Mouse (Mus musculus): ENCODE results near the gene Pced1a. TPM values are rescaled to one million over a fixed set of nuclear protein-coding genes. Genes with fewer than 3 reads are reported as not detected.

The Pced1a gene
- polyA plus RNA-seq, 1 experiment from 2014 or later: 7.1 TPM

DNA sequence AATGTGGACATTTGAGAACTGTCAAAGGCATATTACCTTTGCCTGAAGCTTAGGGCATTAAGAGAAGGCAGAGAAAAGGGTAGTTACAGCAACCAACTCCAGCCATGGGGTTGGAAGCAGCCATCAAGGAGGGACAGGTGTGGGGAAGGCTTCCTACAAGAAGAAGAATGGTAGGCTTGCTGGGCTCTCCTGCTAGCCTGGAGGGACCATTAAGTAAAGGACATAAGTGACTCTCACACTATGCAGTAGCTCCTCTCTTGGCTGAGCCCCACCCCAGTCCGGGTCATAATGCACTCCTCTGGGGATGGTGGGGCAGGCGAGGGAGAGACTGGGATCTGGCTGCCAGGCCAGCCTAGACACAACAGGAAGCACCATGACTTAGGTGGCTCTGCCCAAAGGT lies 18.3 kb downstream of the Pced1a start, which contains the start of gene Tmem239:
Gene Tmem239 (plus strand): TSS at position 301 of the 400 bp plus-strand sequence.
- Histone ChIP-seq H3K27me3 (no peaks in the 10 kb centered on the region), H3K27ac (no peak within 1 kb of the TSS), H3K4me3 (no peak within 1 kb of the TSS), H3K4me2 (no peak within 1 kb of the TSS), H3K36me3 (no peaks in the 10 kb centered on the region), H3K9ac (no peak within 1 kb of the TSS), H3K4me1 (replicated peaks) (peaks cover 4% of the 10 kb centered on the region; the same call in 1 of the 2 replicates), H3K9me3 (replicated peaks) (no peaks in the 10 kb centered on the region)
- WGBS: 86% methylated on average over 2 of the region's 2 CpGs
- ATAC-seq (replicated peaks; ENCODE audit: insufficient number of reproducible peaks, insufficient read depth, low FRiP score, low read depth): no peak

DNA sequence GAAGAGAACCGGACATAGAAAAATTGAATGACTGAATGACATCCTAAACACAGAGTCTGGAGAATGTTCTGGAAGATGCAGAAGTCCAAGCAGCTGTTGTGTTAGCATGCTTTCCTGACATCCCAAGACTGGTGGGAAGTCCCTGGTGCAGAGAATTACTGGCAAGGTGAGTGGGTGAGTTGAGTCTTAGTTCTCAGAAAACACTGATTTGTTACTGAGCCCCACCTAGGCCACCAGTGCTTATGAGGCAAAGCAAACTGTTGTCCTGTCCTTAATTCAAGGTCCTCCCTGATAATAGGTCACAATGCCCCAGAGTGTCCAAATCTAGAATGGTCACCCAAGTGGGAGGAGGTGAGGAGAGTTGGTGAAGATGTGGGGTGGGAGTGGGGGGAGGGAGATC lies 19.6 kb downstream of the Pced1a start, which contains the start of the genes Gm28372 and 1700020A23Rik:
Gene Gm28372 (plus strand): TSS at position 301 of the 400 bp plus-strand sequence.
Gene 1700020A23Rik (plus strand): TSS at position 321 of the 400 bp plus-strand sequence.
- H3K27me3 ChIP-seq: no peaks in the 10 kb centered on the region
- H3K27ac ChIP-seq: no peak within 1 kb of the TSS
- H3K9ac ChIP-seq: no peak within 1 kb of the TSS
- WGBS: 86% methylated on average over 1 of the region's 1 CpGs
- no peak within 1 kb of the TSS for H3K4me3 ChIP-seq
- H3K36me3 ChIP-seq: no peaks in the 10 kb centered on the region
- no peaks in the 10 kb centered on the region for H3K9me3 ChIP-seq (replicated peaks)
- ATAC-seq (replicated peaks; ENCODE audit: insufficient number of reproducible peaks, insufficient read depth, low FRiP score, low read depth): no peak
- peaks cover 4% of the 10 kb centered on the region; the same call in 1 of the 2 replicates for H3K4me1 ChIP-seq (replicated peaks)
- no peak within 1 kb of the TSS for H3K4me2 ChIP-seq

DNA sequence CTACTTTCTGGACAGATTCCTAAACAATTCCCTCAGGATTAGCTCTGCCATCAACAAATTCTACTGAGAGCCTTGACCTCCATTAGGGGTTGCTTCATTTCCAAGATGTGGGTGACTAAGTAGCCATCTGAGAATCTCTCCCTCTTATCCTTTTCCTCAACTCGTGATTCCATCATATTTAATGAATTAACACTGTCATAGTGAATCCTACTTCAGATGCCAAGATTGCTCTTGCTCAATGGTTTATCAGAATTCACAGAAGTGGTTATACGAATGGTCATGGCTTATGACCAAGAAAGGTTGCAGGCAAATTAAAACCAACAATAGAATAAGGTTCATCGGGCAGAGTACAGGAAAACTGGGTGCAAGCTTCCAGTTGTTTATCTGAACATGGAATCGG lies 22.6 kb downstream of the Pced1a start:
- ATAC-seq (replicated peaks; ENCODE audit: insufficient number of reproducible peaks, insufficient read depth, low FRiP score, low read depth): no peak

DNA sequence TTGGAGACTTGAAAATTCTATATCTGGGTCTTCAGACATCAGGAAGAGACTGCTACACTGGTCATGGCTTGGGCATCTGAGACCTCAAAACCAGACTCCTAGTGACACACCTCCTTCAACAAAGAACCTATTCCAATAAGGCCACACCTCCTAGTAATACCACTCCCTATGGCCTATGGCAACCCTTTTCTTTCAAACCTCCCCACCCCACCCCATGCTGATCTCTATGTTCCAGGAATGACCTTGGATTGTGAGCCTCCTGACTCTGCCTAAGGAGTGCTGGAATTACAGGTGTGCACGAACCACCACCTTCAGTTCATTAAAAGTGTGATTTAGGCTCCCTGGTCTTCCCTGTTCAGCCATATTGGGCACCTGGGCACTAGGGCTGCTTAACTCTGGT lies 24.5 kb downstream of the Pced1a start:
- H3K36me3 ChIP-seq: no peaks in the 10 kb centered on the region
- no peak for ATAC-seq (replicated peaks; ENCODE audit: insufficient number of reproducible peaks, insufficient read depth, low FRiP score, low read depth)
- no peak overlapping the region for H3K9ac ChIP-seq
- peaks cover 21% of the 10 kb centered on the region for H3K27me3 ChIP-seq
- no peak overlapping the region for H3K27ac ChIP-seq
- H3K4me1 ChIP-seq (replicated peaks): peaks cover 18% of the 10 kb centered on the region
- no peaks in the 10 kb centered on the region for H3K9me3 ChIP-seq (replicated peaks)
- H3K4me3 ChIP-seq: no peak overlapping the region
- 89% methylated on average over 1 of the region's 1 CpGs for WGBS
- H3K4me2 ChIP-seq: no peak overlapping the region

More for the DNA sequence above, 22.6 kb downstream of the Pced1a start:
- Histone ChIP-seq H3K9ac (no peak overlapping the region), H3K4me2 (no peak overlapping the region), H3K4me3 (no peak overlapping the region), H3K27ac (no peak overlapping the region), H3K36me3 (no peaks in the 10 kb centered on the region), H3K27me3 (peaks cover 15% of the 10 kb centered on the region), H3K4me1 (replicated peaks) (peaks cover 15% of the 10 kb centered on the region), H3K9me3 (replicated peaks) (no peaks in the 10 kb centered on the region)
- WGBS: 71% methylated on average over 4 of the region's 4 CpGs

DNA sequence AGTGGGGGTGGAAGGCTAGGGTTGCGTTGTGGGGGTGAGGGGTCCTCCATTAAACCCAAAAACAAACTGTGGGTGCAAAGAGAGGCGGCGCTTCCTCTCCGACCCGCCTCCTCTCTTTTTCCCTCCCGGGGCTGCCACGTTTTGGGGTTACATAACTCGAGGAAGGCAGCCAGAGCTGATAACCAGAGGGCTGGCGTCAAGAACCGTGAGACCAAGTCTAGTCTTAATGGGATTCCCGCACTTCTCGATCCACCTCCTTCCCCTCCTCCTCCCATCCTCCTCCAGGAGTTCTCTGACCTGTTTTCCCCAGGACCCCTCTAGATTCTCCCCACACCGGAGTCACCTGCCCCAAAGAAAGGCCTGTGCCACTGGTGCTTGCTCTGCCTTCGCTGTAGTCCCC lies 26.4 kb downstream of the Pced1a start:
- WGBS: 12% methylated on average over 14 of the region's 14 CpGs
- Histone ChIP-seq H3K27ac (no peak overlapping the region), H3K36me3 (no peaks in the 10 kb centered on the region), H3K4me1 (replicated peaks) (peaks cover 18% of the 10 kb centered on the region), H3K27me3 (peaks cover 21% of the 10 kb centered on the region), H3K9me3 (replicated peaks) (no peaks in the 10 kb centered on the region), H3K4me2 (peak overlapping the region; percentile 98), H3K4me3 (peak overlapping the region; percentile 69), H3K9ac (no peak overlapping the region; the same call in 1 of the 2 replicates)
- no peak for ATAC-seq (replicated peaks; ENCODE audit: insufficient number of reproducible peaks, insufficient read depth, low FRiP score, low read depth)

DNA sequence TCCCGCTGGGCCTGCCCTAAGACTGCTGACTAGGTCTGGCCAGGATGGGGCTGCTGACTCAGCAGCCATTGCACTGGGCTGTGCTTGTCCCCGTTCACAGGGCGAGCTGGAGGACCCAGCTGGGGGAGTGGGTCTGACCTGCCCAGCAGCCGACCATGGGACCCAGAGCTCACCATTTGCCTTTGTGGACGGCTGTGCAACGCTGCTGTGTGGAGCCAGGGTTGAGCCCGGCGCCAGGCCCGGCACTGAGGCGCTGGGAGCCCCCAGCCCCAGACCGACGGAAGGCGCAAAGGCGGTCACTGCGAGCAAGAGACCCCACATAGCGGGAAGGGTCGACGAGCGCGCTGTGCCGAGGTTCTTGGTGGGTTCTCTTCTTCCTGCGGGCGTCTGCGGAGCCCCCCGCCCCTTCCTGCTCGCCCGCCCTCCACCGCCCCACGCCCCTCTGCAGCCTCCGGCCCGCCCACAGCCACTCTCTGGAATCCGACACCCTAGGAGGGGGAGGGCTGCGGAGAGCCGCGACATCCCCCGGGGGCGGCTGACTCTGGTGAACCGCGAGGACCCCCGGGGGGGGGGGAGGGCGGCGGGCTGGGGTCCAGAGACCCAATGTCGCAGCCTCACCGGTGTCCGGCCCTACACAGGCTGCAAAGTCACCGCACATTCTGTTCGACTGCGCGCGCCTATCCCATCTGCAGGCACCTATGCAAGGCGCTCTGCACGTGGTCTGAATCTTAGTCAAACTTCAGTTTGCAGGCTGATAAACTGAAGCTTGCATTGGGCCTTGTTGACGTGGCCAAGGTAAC lies 27.1 kb downstream of the Pced1a start, which contains the start of gene Cpxm1:
Gene Cpxm1 (minus strand): TSS at position 389 of the 800 bp plus-strand sequence.
- H3K4me2 ChIP-seq: peak within 1 kb of the TSS; percentile 98
- under 1% methylated on average over 50 of the region's 53 CpGs for WGBS
- H3K27me3 ChIP-seq: peaks cover 21% of the 10 kb centered on the region
- peak within 1 kb of the TSS; percentile 63 for H3K9ac ChIP-seq
- peaks cover 18% of the 10 kb centered on the region for H3K4me1 ChIP-seq (replicated peaks)
- H3K27ac ChIP-seq: peak within 1 kb of the TSS; percentile 41; the same call in 1 of the 2 replicates
- peak; percentile 79 for ATAC-seq (replicated peaks; ENCODE audit: insufficient number of reproducible peaks, insufficient read depth, low FRiP score, low read depth)
- no peaks in the 10 kb centered on the region for H3K36me3 ChIP-seq
- peak within 1 kb of the TSS; percentile 69 for H3K4me3 ChIP-seq
- no peaks in the 10 kb centered on the region for H3K9me3 ChIP-seq (replicated peaks)

DNA sequence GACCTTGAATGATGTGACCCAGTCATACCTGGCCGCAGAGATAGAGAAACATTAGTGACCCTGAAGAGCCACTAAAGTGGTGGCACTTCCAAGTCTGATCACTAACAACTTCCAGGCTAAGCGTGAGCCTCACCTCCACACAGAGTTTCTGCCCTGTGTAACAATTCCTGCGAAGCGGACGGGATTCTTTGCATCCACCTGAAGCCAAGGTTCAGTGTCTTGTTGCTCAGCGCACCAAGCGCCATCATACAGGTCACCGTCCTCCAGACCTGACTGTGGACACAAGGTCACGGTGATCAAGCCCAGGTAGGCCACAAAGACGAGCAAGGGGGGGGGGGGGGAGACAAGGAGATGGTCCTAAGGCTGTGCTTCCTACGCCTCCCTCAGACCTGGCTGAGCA lies 28.8 kb downstream of the Pced1a start:
- Histone ChIP-seq H3K9ac (no peak overlapping the region), H3K36me3 (no peaks in the 10 kb centered on the region), H3K27ac (no peak overlapping the region), H3K4me3 (no peak overlapping the region), H3K27me3 (peaks cover 21% of the 10 kb centered on the region), H3K9me3 (replicated peaks) (no peaks in the 10 kb centered on the region), H3K4me1 (replicated peaks) (peaks cover 18% of the 10 kb centered on the region), H3K4me2 (no peak overlapping the region)
- 95% methylated on average over 11 of the region's 11 CpGs for WGBS
- no peak for ATAC-seq (replicated peaks; ENCODE audit: insufficient number of reproducible peaks, insufficient read depth, low FRiP score, low read depth)

DNA sequence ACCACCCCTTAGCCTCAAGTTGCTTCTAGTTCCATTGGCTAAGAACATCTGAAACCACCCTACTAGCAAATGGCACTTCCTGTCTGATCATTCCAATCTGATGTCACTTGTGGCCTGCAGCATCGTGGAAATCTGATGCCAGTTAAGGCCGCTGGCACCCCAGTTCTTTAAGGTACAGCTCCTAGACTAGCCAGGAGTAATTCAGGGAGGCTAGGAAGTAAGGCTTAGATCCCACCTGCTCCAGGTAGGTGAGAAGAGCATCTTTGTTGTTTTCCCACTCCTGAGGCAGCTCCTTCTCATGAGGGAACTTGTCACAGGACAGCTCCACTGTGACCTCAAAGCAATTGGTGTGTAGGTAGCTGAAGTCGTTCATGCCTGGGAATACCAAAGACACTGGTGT lies 31.7 kb downstream of the Pced1a start:
- no peak overlapping the region for H3K9ac ChIP-seq
- peaks cover 12% of the 10 kb centered on the region for H3K4me1 ChIP-seq (replicated peaks)
- 76% methylated on average over 3 of the region's 3 CpGs for WGBS
- no peak for ATAC-seq (replicated peaks; ENCODE audit: insufficient number of reproducible peaks, insufficient read depth, low FRiP score, low read depth)
- H3K27me3 ChIP-seq: 0 out of 2 replicates have a peak, but pooled peaks cover 10% of the 10 kb centered on the region
- no peaks in the 10 kb centered on the region for H3K36me3 ChIP-seq
- H3K27ac ChIP-seq: no peak overlapping the region
- H3K9me3 ChIP-seq (replicated peaks): no peaks in the 10 kb centered on the region
- H3K4me3 ChIP-seq: no peak overlapping the region
- H3K4me2 ChIP-seq: no peak overlapping the region

DNA sequence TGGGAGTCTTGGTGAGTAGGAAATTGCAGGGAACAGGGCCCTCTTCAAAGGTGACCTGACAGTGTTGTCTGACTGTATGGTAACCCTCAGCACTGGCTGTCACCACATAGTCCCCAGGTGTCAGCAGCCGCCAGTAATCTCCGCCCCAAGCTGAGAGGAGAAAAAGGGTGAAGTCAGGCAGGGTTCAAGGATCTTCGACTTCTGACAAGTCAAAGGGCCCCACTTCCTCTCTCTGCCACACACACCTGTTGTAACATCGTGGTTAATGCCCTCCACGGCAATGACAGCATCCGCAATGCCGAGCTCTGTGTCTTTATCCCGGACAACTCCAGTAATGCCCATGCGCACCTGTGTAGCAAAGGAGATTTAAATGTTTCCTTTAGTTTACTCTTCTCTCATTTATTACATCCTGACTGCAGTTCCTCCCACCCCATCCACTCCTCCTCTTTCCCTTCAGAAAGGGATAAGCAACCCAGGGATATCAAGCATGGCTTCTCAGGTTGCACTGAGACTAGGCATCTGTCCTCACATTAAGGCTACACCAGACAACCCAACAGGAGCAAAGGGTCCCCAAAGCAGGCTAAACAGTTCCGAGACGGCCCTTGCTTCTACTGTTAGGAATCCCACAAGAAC lies 33.4 kb downstream of the Pced1a start:
- H3K27me3 ChIP-seq: no peaks in the 10 kb centered on the region
- H3K9me3 ChIP-seq (replicated peaks): no peaks in the 10 kb centered on the region
- ATAC-seq (replicated peaks; ENCODE audit: insufficient number of reproducible peaks, insufficient read depth, low FRiP score, low read depth): no peak
- no peak overlapping the region for H3K9ac ChIP-seq
- no peaks in the 10 kb centered on the region for H3K4me1 ChIP-seq (replicated peaks)
- H3K4me3 ChIP-seq: no peak overlapping the region
- WGBS: 73% methylated on average over 11 of the region's 11 CpGs
- no peak overlapping the region for H3K4me2 ChIP-seq
- no peaks in the 10 kb centered on the region for H3K36me3 ChIP-seq
- H3K27ac ChIP-seq: no peak overlapping the region

DNA sequence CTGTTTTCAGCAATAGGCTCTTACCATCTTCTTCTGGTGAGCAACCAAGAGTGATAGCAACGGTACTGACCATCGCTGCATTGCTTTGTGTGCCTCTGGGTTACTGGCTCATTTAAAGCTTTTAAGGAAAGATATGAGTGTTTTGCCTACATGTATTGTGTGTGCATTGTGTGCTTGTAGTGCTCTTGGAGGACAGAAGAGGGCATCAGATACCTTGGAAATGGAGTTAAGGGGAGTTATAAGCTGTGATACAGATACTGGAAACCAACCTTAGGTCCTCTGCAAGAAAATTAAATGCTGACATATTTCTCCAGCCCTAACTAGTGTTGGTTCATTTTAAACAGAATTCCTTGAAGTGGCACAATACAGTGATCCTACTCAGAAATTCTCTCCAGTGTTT lies 35.7 kb downstream of the Pced1a start:
- H3K4me1 ChIP-seq (replicated peaks): no peaks in the 10 kb centered on the region
- H3K9me3 ChIP-seq (replicated peaks): no peaks in the 10 kb centered on the region
- no peak for ATAC-seq (replicated peaks; ENCODE audit: insufficient number of reproducible peaks, insufficient read depth, low FRiP score, low read depth)
- no peak overlapping the region for H3K27ac ChIP-seq
- WGBS: 83% methylated on average over 2 of the region's 2 CpGs
- H3K9ac ChIP-seq: no peak overlapping the region
- H3K4me3 ChIP-seq: no peak overlapping the region
- H3K27me3 ChIP-seq: no peaks in the 10 kb centered on the region
- H3K4me2 ChIP-seq: no peak overlapping the region
- H3K36me3 ChIP-seq: no peaks in the 10 kb centered on the region

DNA sequence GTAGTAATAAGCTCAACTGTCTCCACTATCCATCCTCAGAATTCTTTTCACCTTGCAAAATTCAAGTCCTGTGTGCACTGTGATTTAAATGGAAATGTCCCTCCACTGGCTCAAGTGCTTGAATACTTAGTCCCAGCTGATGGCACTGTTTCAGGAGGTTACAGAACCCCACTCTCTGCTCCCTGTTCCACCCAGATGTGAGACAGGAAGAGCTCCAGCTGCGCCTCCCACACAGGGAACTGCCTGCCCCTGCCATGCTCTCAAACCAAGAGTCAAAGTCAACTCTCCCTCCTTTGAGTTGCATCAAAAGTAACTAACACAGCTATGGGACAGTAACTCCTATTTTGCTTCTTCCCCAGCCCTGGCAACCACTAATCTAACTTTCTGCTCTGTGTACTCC lies 38.3 kb downstream of the Pced1a start:
- no peak for ATAC-seq (replicated peaks; ENCODE audit: insufficient number of reproducible peaks, insufficient read depth, low FRiP score, low read depth)
- H3K27ac ChIP-seq: no peak overlapping the region
- no peak overlapping the region for H3K9ac ChIP-seq

More for the DNA sequence above, 38.3 kb downstream of the Pced1a start:
- H3K27me3 ChIP-seq: peaks cover 2% of the 10 kb centered on the region; the same call in 1 of the 2 replicates
- H3K9me3 ChIP-seq (replicated peaks): no peaks in the 10 kb centered on the region
- WGBS: 57% methylated on average over 1 of the region's 1 CpGs
- H3K36me3 ChIP-seq: no peaks in the 10 kb centered on the region
- H3K4me2 ChIP-seq: no peak overlapping the region
- no peak overlapping the region for H3K4me3 ChIP-seq
- H3K4me1 ChIP-seq (replicated peaks): no peaks in the 10 kb centered on the region
